Mouse (Mus musculus) lung, postnatal 36 days (tissue): Measurements from ENCODE around the gene Barhl1.

Experiments
- DNase-seq: peaks from one replicate; pipeline ENCODE4 v3.0.0; 2022; ENCODE audit warnings: mixed read lengths

The Barhl1 gene

DNA sequence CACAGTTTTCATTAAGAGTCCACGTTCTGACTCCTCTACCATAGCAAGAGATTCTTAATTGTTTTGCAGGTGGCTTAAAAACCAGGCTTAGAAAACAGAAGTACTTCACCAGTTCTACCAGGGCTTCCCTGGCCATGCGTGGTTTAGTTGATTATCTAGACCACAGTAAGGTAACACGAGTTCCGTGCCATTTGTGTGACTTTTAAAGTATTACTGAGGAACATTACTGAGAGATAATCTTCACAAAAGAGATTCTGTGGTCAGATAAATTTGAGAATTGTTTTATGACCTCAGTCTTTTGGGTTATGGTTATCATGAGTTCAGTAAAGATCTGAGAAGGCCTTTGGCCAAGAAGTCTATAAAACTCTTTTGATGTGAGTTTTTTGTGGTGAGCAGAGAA is 57.2 kb downstream of the Barhl1 start:
- DNase-seq = no peak
